Mouse (Mus musculus): ENCODE data around the gene Blnk.

The Blnk gene

DNA sequence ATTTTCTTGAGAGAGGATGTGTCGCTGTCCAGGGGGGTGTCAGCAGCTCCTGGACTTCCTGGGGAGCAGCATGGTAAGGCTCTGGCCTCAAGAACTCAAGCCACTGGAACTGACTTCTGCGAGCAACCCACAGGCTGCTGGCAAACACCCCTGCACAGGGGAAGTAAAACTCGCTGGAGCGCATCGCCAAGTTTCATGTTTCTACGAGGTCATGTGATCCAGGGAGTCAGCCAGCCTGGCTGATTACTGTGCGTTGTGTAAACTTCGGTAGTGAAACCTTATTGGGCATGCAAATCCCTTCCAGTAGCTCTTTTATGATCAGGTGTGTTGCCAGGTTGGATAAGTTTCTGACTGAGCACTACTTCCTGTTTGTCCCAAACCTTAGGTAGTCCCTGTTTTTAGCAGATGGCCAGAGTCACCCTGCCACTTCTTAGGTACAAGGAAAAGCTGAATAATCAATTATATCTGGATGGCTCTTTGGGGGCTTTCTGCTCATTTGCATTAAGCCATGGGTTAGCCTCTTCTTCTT, at the start of gene Blnk:
TSS of gene Blnk (minus strand) at position 479 of the 529 bp plus-strand sequence.
- peak; percentile 92 to 94 for DNase-seq (ENCODE audit: low spot score in 2 of 2)

GRCm38 (mm10) chr19:41039110-41039509, 44.8 kb upstream of the Blnk start:
- DNase-seq (ENCODE audit: low spot score in 2 of 2): peak; percentile 59 to 62

- DNase-seq (ENCODE audit: low spot score in 2 of 2): no peak
Observed at GRCm38 (mm10) chr19:41035809-41036551, 41.6 kb upstream of the Blnk start.

GRCm38 (mm10) chr19:41031869-41032268, 37.5 kb upstream of the Blnk start:
- no peak for DNase-seq (ENCODE audit: low spot score in 2 of 2)

DNA sequence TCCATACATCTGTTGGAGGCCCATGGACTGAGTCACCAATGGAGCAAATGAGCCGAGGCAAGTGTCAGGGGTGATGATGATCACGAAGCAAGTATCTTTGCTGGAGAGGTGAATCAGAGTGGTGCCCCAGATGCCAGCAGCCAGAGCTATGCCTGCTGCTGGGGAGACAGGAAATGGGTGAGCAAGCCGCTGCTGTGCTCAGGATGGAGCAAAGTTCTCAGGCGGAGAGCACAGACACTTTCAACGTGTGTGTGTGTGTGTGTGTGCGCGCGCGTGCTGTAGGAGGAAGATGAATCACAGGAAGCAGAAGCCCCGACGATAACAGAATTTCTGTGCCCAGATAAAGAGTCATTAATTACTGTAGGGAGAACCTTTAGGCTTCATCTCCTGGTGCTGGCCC, 36.7 kb upstream of the Blnk start:
- DNase-seq (ENCODE audit: low spot score in 2 of 2): peak; percentile 41 to 54

- no peak for DNase-seq (ENCODE audit: low spot score in 2 of 2)
Observed at GRCm38 (mm10) chr19:41030161-41030560, 35.8 kb upstream of the Blnk start.

- no peak for DNase-seq (ENCODE audit: low spot score in 2 of 2)
Observed at GRCm38 (mm10) chr19:41029219-41029618, 34.9 kb upstream of the Blnk start, which contains the start of gene Dntt. Dntt (plus strand) TSS chr19:41029275.

DNA sequence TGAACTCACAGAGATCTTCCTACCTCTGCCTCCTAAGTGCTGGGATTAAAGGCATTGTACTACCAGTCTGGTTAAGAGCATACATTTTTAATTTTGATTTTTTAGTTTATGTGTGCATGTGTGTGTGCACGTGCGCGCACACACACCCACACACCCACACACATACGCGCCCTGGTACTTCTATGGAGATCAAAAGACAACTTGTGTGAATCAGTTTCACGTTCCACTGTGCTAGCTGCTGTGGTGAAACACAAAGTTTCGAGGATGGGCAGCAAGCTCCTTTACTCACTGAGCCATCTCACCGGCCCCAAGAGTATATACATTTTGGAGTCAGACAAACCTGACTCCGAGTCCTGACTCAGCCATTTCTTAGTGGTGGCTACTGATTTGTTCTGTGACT, 33.3 kb upstream of the Blnk start:
- DNase-seq (ENCODE audit: low spot score in 2 of 2): no peak

- no peak for DNase-seq (ENCODE audit: low spot score in 2 of 2)
Observed at GRCm38 (mm10) chr19:41027024-41027423, 32.7 kb upstream of the Blnk start.

GRCm38 (mm10) chr19:41026551-41026950, 32.2 kb upstream of the Blnk start:
- DNase-seq (ENCODE audit: low spot score in 2 of 2): no peak

- DNase-seq (ENCODE audit: low spot score in 2 of 2): no peak
Observed at GRCm38 (mm10) chr19:41022244-41022643, 27.9 kb upstream of the Blnk start.

- no peak for DNase-seq (ENCODE audit: low spot score in 2 of 2)
Observed at GRCm38 (mm10) chr19:41020537-41020936, 26.2 kb upstream of the Blnk start.

DNA sequence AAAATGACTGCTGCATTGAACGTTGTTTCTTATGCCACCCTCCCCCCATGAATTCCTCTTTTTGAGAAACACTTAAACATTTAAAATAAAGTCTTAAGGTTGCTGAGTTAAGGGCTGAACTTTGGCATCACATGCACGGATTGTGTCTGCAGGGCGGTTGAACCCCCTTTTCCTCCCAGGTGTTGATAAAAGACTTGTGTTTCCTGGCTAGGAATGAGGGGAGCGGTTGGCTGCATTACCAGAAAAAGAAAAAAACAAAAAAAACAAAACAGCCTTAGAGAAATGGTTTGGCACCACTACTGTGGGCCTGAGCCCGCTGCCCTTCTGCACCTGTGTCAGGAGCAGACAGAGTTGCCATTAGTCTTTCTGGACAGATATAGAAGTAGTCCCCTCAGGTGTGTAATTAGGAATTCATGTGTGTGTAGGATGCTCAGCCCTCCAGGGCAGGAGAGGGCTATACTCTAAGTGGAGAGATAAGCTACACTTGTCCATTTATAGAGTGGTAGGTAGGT, 24.9 kb upstream of the Blnk start:
- no peak for DNase-seq (ENCODE audit: low spot score in 2 of 2)

DNA sequence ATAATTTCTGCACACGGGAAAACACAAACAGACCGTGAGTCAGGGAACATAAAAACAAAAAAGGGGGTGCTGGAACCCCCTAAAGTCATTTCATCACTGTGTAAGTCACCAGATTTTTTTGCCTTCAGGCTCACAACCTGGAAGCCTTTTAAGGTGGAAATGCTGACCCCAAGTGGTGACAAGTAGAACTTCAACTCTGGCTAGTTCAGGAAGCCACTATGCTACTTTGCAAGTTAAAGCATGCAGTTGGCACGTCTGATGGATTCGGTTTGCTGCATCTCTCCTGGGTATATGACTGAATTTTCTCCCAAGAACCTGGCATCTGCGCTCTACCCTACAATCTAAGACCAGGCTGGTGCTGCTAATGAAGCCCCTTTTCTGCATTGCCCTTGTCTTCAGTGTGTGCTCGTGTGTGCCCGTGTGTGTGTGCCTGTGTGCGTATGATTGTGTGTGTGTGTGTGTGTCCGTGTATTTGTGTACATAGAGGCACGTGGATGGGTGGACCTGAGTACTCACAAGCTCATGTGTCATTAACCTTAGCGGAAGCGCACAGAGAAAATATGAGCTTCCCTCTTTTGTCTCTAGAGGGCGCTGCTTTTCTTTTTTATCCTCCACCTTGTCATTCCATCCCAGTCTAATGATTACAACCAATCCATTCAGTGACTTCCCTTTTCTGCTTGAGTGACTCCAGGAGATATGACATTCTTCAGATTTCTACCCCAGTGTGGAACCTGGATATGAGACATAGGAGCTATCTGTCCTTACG, 21.8 kb upstream of the Blnk start:
- peak; percentile 78 to 80 for DNase-seq (ENCODE audit: low spot score in 2 of 2)

GRCm38 (mm10) chr19:41014003-41014402, 19.7 kb upstream of the Blnk start:
- DNase-seq (ENCODE audit: low spot score in 2 of 2): no peak

- no peak for DNase-seq (ENCODE audit: low spot score in 2 of 2)
Observed at GRCm38 (mm10) chr19:41013591-41013990, 19.3 kb upstream of the Blnk start.

GRCm38 (mm10) chr19:41011676-41012075, 17.3 kb upstream of the Blnk start:
- DNase-seq (ENCODE audit: low spot score in 2 of 2): no peak

GRCm38 (mm10) chr19:41008674-41009395, 14.5 kb upstream of the Blnk start:
- DNase-seq (ENCODE audit: low spot score in 2 of 2): no peak

DNA sequence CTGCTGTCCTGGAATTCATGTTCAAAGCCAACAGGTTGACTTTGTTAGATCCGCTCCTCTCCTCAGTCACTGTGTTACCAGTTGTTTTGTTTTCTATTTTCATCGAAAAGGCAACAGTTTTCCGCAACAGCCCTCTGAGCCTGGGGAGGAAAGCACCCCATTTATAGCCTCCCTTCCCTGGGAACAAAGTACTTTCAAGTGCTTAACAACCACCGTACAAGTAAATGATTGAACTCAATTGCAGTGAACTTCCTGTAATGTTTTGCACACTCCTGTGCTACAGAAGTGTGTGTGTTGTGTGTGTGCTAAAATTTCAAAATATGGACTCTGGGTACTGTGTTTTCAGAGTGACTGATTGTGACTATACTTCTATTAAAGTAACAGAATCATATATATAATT, 13.4 kb upstream of the Blnk start:
- DNase-seq (ENCODE audit: low spot score in 2 of 2): no peak

DNA sequence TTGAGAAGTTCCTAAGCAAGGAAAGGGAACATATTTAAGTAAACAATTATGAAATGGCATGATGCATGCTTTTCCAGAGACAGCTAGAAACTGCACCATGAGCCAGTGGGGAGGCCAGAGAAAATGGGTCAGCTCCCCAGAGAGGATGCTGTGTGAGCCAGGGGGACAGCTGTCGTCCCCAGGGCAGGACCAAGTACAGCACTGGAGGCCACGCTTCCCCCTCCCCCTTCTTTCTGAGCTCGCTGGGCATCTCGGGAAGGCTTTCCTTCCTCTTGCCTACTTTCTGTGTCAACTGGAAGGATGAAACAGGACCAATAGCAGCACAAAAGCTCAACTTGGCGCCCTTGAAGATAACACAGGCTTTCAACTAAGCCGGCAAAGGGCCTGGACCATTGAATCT, 13.0 kb upstream of the Blnk start:
- DNase-seq (ENCODE audit: low spot score in 2 of 2): no peak

DNA sequence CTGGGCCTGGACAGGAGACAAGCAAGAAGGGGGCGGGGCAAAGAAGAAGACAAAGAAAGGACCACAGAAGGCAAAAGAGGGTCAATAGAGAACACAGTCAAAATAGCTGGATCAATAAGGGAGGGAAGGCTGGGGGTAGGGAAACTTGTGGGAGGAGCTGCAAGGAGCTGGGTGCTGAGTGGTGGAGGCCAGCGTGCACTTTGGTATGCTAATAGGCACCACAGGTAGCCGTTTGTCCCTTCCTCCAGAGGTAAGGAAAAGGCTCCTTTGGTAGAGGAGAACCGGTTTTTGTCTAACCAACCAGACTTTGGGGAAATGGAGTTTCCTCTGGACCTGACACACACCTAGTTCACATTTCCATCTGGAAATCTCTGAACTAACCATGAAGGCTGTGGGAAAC, 12.3 kb upstream of the Blnk start:
- DNase-seq (ENCODE audit: low spot score in 2 of 2): no peak
